Mouse (Mus musculus): ENCODE data around the gene Galnt7. TPM values are rescaled to one million over a fixed set of nuclear protein-coding genes. Genes with fewer than 3 reads are reported as not detected.
"Not testable (repeated sequence)": the region's sequence is repeated elsewhere in the genome, so short reads cannot be mapped to it uniquely, and the experiment has no call there.

Galnt7 gene
- total and polyA plus RNA-seq, 2 experiments, result 0.61 to 2.0 TPM

DNA sequence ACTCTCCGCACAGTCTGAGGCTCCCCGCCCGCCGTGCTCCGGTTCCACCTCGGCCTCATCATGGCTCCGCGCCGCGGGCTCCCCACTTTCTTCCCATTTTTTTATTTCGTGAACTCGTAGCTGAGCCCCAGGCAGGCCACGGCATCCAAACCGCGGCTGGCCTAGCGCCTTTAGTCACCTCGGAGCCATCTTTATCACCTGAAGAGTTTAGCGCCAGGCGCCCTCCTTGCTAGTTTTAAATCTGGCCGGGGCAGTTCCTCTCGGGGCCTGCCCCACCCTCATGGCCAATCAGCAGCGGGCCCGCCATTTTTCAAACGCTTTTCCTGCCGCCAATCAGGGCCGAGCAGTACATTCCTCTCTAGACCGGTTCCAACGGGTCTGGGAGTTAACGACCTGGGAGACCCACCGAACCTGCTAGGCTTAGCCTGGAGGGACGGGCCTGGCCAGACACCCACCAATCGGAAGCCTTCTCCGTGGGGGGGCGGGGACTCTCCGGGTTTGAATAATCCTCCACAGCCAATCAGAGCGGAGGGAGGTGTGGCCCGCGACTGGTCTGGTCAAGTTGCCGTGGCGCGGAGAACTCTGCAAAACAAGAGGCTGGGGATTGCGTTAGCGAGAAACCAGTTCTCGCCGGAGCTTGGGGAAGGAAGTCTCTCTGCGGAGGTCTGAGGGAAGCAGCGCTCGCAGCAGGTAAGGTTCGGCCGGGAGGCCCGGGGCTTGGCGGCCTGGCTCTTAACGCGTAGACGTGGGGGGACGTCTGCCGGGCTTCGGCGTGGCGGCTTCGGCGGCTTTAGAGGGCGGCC lies 141.3 kb downstream of the Galnt7 start, which contains the start of gene Hmgb2:
Gene Hmgb2 (plus strand): TSS at position 592 of the 803 bp plus-strand sequence.
- peak; percentile 96 for DNase-seq (ENCODE audit: extremely low read depth, low read depth, low spot score)
- H3K4me3 ChIP-seq (ENCODE audit: insufficient read depth, low read depth, low read length), result peak within 1 kb of the TSS; percentile 89
- peak within 1 kb of the TSS; percentile 96 for H3K9ac ChIP-seq (ENCODE audit: low read depth, low read length)
- WGBS, result under 1% methylated on average over 63 of the region's 63 CpGs
- peak within 1 kb of the TSS; percentile 92 for H3K27ac ChIP-seq (replicated peaks; ENCODE audit: insufficient read depth, low read depth, low read length)
- H3K36me3 ChIP-seq (ENCODE audit: control insufficient read depth, insufficient read depth, low read length), result peaks cover 5% of the 10 kb centered on the region
- TF ChIP-seq POLR2A (IDR thresholded peaks at IDR 0.05; ENCODE audit: extremely low read depth, insufficient read depth, low read length) (peak; percentile 79), CTCF (IDR thresholded peaks at IDR 0.05; ENCODE audit: low read depth, low read length) (no peak)
- H3K79me2 ChIP-seq (ENCODE audit: control insufficient read depth, insufficient read depth, low read length), result no peaks in the 10 kb centered on the region
- no peaks in the 10 kb centered on the region for H3K27me3 ChIP-seq (ENCODE audit: control insufficient read depth, insufficient read depth, low read length)
- H3K4me1 ChIP-seq (ENCODE audit: control insufficient read depth, insufficient read depth, low read length), result no peaks in the 10 kb centered on the region; the same call in 1 of the 2 replicates

- no peak for DNase-seq (ENCODE audit: extremely low read depth, low read depth, low spot score)
- TF ChIP-seq POLR2A (IDR thresholded peaks at IDR 0.05; ENCODE audit: extremely low read depth, insufficient read depth, low read length) (no peak), CTCF (IDR thresholded peaks at IDR 0.05; ENCODE audit: low read depth, low read length) (no peak)
- H3K27me3 ChIP-seq (ENCODE audit: control insufficient read depth, insufficient read depth, low read length), result no peaks in the 10 kb centered on the region
- WGBS, result 3% methylated on average over 31 of the region's 31 CpGs
- no peak overlapping the region for H3K27ac ChIP-seq (replicated peaks; ENCODE audit: insufficient read depth, low read depth, low read length)
- H3K4me3 ChIP-seq (ENCODE audit: insufficient read depth, low read depth, low read length), result peak overlapping the region; percentile 80
- H3K79me2 ChIP-seq (ENCODE audit: control insufficient read depth, insufficient read depth, low read length), result no peaks in the 10 kb centered on the region
- H3K36me3 ChIP-seq (ENCODE audit: control insufficient read depth, insufficient read depth, low read length), result peaks cover 5% of the 10 kb centered on the region
- H3K4me1 ChIP-seq (ENCODE audit: control insufficient read depth, insufficient read depth, low read length), result no peaks in the 10 kb centered on the region; the same call in 1 of the 2 replicates
- peak overlapping the region; percentile 73 for H3K9ac ChIP-seq (ENCODE audit: low read depth, low read length)
Measured at GRCm38 (mm10) chr8:57510791-57511315, 142.0 kb downstream of the Galnt7 start.

DNA sequence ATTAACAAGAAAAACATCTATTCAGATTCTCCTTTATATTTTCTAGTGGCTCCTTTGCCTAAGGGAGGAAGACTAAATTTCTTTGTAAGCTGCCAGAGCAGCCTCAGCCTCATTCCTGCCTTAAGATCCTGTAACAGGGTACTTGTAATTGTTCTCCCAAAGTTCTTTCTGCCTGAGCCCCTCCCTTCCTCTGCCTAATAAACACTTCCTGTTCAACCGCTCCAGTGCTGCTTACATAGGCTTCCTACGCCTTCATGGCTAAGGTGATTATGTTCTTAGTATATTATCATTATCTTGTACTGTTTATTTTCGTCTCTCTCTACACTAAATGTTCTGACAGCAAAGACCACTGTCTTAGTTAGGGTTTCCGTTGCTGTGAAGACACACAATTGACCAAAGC lies 144.2 kb downstream of the Galnt7 start:
- Histone ChIP-seq H3K4me1 (ENCODE audit: control insufficient read depth, insufficient read depth, low read length) (no peaks in the 10 kb centered on the region; the same call in 1 of the 2 replicates), H3K27ac (replicated peaks; ENCODE audit: insufficient read depth, low read depth, low read length) (no peak overlapping the region), H3K79me2 (ENCODE audit: control insufficient read depth, insufficient read depth, low read length) (peaks cover 3% of the 10 kb centered on the region; the same call in 1 of the 2 replicates), H3K36me3 (ENCODE audit: control insufficient read depth, insufficient read depth, low read length) (peaks cover 4% of the 10 kb centered on the region), H3K27me3 (ENCODE audit: control insufficient read depth, insufficient read depth, low read length) (no peaks in the 10 kb centered on the region), H3K4me3 (ENCODE audit: insufficient read depth, low read depth, low read length) (no peak overlapping the region), H3K9ac (ENCODE audit: low read depth, low read length) (no peak overlapping the region)
- 81% methylated on average over 4 of the region's 4 CpGs for WGBS
- no peak for DNase-seq (ENCODE audit: extremely low read depth, low read depth, low spot score)
- TF ChIP-seq CTCF (IDR thresholded peaks at IDR 0.05; ENCODE audit: low read depth, low read length) (no peak), POLR2A (IDR thresholded peaks at IDR 0.05; ENCODE audit: extremely low read depth, insufficient read depth, low read length) (no peak)

DNA sequence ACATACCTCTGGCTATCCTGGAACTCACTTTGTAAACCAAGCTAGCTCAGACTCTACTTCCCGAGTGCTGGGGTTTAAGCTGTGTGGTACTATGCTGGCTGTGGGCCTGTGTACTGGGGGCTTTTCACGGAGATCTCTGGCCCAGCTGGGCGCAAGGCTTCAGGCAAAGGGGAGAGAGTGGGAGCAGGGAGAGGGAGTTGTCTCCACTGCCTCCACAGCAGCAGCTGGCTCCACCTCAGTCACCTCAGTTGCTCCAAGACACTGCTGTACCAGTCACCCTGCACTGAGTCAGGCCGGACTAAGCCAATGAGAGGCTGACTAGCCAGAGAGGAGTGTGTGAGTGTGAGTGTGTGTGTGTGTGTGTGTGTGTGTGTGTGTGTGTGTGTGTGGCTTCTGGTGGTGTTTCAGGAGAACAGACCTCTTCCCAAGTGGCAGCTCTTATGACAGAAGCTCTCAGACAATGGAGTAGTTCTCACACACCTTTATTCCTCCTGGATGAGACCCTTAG lies 145.2 kb downstream of the Galnt7 start:
- DNase-seq (ENCODE audit: extremely low read depth, low read depth, low spot score), result no peak
- no peak overlapping the region for H3K27ac ChIP-seq (replicated peaks; ENCODE audit: insufficient read depth, low read depth, low read length)
- H3K4me3 ChIP-seq (ENCODE audit: insufficient read depth, low read depth, low read length), result no peak overlapping the region
- no peaks in the 10 kb centered on the region for H3K27me3 ChIP-seq (ENCODE audit: control insufficient read depth, insufficient read depth, low read length)
- no peaks in the 10 kb centered on the region for H3K36me3 ChIP-seq (ENCODE audit: control insufficient read depth, insufficient read depth, low read length)
- TF ChIP-seq POLR2A (IDR thresholded peaks at IDR 0.05; ENCODE audit: extremely low read depth, insufficient read depth, low read length) (no peak), CTCF (IDR thresholded peaks at IDR 0.05; ENCODE audit: low read depth, low read length) (no peak)
- H3K9ac ChIP-seq (ENCODE audit: low read depth, low read length), result no peak overlapping the region
- WGBS, result 88% methylated on average over 4 of the region's 4 CpGs
- no peaks in the 10 kb centered on the region; the same call in 1 of the 2 replicates for H3K4me1 ChIP-seq (ENCODE audit: control insufficient read depth, insufficient read depth, low read length)
- peaks cover 3% of the 10 kb centered on the region; the same call in 1 of the 2 replicates for H3K79me2 ChIP-seq (ENCODE audit: control insufficient read depth, insufficient read depth, low read length)

DNA sequence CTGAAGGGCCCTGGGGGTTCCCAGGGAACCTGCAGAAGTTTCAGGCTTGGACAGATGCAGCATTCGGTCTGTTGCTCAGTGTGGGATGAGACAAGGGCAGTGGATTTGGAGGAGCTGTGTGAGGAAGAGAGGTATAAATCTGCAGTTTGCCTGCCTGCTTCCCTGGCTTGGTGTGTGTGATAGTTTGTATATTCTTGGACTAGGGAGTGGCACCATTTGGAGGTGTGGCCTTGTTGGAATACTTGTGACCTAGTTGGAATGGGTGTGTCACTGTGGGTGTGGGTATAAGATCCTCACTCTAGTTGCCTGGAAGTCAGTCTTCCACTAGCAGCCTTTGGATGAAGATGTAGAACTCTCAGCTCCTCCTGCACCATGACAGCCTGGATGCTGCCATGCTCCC lies 147.3 kb downstream of the Galnt7 start:
- not testable (repeated sequence) for H3K27ac ChIP-seq (replicated peaks; ENCODE audit: insufficient read depth, low read depth, low read length); H3K79me2 ChIP-seq (ENCODE audit: control insufficient read depth, insufficient read depth, low read length); H3K27me3 ChIP-seq (ENCODE audit: control insufficient read depth, insufficient read depth, low read length); H3K36me3 ChIP-seq (ENCODE audit: control insufficient read depth, insufficient read depth, low read length); H3K9ac ChIP-seq (ENCODE audit: low read depth, low read length); H3K4me1 ChIP-seq (ENCODE audit: control insufficient read depth, insufficient read depth, low read length); DNase-seq (ENCODE audit: extremely low read depth, low read depth, low spot score); H3K4me3 ChIP-seq (ENCODE audit: insufficient read depth, low read depth, low read length)
- 84% methylated on average over 1 of the region's 1 CpGs for WGBS

DNA sequence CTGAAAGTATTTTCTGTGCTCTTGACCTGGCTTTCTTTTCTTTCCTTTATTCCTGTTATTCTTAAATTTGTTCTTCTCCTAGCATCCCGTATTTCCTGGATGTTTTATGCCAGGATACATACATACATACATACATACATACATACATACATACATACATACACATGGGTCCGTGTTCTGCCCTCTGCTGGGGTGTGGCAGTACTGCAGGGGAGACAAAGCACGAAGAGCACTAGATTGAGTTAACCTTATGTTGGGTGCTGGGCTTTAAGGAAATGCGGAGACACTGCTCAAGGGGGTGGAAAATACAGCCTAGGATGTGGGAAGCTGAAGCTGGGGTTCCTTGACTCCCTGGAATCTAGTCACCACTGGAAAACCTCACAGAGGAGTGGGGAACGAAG lies 149.2 kb downstream of the Galnt7 start:
- no peaks in the 10 kb centered on the region for H3K4me1 ChIP-seq (ENCODE audit: control insufficient read depth, insufficient read depth, low read length)
- no peak overlapping the region for H3K4me3 ChIP-seq (ENCODE audit: insufficient read depth, low read depth, low read length)
- TF ChIP-seq POLR2A (IDR thresholded peaks at IDR 0.05; ENCODE audit: extremely low read depth, insufficient read depth, low read length) (no peak), CTCF (IDR thresholded peaks at IDR 0.05; ENCODE audit: low read depth, low read length) (peak; percentile 77)
- peak; percentile 20 for DNase-seq (ENCODE audit: extremely low read depth, low read depth, low spot score)
- H3K9ac ChIP-seq (ENCODE audit: low read depth, low read length), result no peak overlapping the region
- no peak overlapping the region for H3K27ac ChIP-seq (replicated peaks; ENCODE audit: insufficient read depth, low read depth, low read length)
- H3K79me2 ChIP-seq (ENCODE audit: control insufficient read depth, insufficient read depth, low read length), result peaks cover 3% of the 10 kb centered on the region; the same call in 1 of the 2 replicates
- no peaks in the 10 kb centered on the region for H3K36me3 ChIP-seq (ENCODE audit: control insufficient read depth, insufficient read depth, low read length)
- H3K27me3 ChIP-seq (ENCODE audit: control insufficient read depth, insufficient read depth, low read length), result no peaks in the 10 kb centered on the region
- 52% methylated on average over 5 of the region's 5 CpGs for WGBS
